Mouse (Mus musculus): ENCODE results near the gene R3hcc1l.

GRCm38 (mm10) chr19:42563726-42564270 lies 45.2 kb downstream of the R3hcc1l start:
- TF ChIP-seq CTCF (IDR thresholded peaks at IDR 0.05; ENCODE audit: low read depth, low read length) (no peak), POLR2A (IDR thresholded peaks at IDR 0.05; ENCODE audit: borderline replicate concordance, low read depth, low read length) (no peak)
